Mouse (Mus musculus): Measurements from ENCODE around the gene Gse1. TPM values are rescaled to one million over a fixed set of nuclear protein-coding genes. Genes with fewer than 3 reads are reported as not detected.
A peak's percentile ranks its signal among the peaks of the same experiment; 100 is the strongest.

Gene Gse1
- total and polyA plus RNA-seq, 2 experiments from 2014 or later = 15.9 to 48.2 TPM

DNA sequence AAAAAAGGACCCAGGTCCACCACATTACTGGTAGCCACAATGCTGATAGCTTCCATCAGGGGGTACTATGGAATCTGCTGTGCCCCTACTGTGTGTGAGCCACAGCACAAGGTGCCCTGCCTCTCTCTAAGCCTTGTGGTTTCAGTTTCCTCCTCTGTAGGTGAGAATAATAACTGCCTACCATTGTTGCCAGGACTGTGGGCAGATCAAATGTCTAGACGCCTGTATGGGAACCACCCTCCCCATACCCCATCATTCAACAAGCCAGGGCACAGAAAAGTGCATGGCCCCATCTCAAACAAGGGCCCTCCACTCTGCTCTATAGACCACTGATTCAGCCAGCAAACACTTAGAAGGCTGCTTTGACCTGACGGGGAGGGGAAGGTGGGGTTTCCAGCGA, 168.5 kb downstream of the Gse1 start:
- Histone ChIP-seq H3K9ac (no peak overlapping the region), H3K4me2 (ENCODE audit: low read depth) (no peak overlapping the region), H3K9me3 (ENCODE audit: low read length) (no peaks in the 10 kb centered on the region), H3K27me3 (ENCODE audit: insufficient read depth, low read length) (no peaks in the 10 kb centered on the region), H3K27ac (ENCODE audit: low read depth, low read length) (no peak overlapping the region), H3K36me3 (ENCODE audit: insufficient read depth) (no peaks in the 10 kb centered on the region), H3K4me1 (ENCODE audit: insufficient read depth) (peaks cover 23% of the 10 kb centered on the region), H3K4me3 (ENCODE audit: low read depth, low read length) (no peak overlapping the region)
- WGBS = 58% methylated on average over 3 of the region's 3 CpGs
- ATAC-seq (no peak), DNase-seq (no peak)
- no peak for TF ChIP-seq CTCF (IDR thresholded peaks at IDR 0.05; ENCODE audit: low read depth)

GRCm38 (mm10) chr8:120397444-120398411, 169.5 kb downstream of the Gse1 start:
- 0 out of 2 replicates have a peak overlapping the region, but pooled peaks have one; percentile 1 for H3K9ac ChIP-seq
- WGBS = 34% methylated on average over 15 of the region's 15 CpGs
- H3K4me3 ChIP-seq (ENCODE audit: low read depth, low read length) = no peak overlapping the region
- H3K9me3 ChIP-seq (ENCODE audit: low read length) = no peaks in the 10 kb centered on the region
- no peaks in the 10 kb centered on the region for H3K27me3 ChIP-seq (ENCODE audit: insufficient read depth, low read length)
- H3K4me2 ChIP-seq (ENCODE audit: low read depth) = peak overlapping the region; percentile 27
- ATAC-seq (peak; percentile 79; the same call in 1 of the 2 replicates), DNase-seq (peak; percentile 66)
- no peak for TF ChIP-seq CTCF (IDR thresholded peaks at IDR 0.05; ENCODE audit: low read depth)
- peak overlapping the region; percentile 50 for H3K27ac ChIP-seq (ENCODE audit: low read depth, low read length)
- H3K36me3 ChIP-seq (ENCODE audit: insufficient read depth) = no peaks in the 10 kb centered on the region
- peaks cover 23% of the 10 kb centered on the region for H3K4me1 ChIP-seq (ENCODE audit: insufficient read depth)

- Histone ChIP-seq H3K4me3 (ENCODE audit: low read depth, low read length) (no peak overlapping the region), H3K27me3 (ENCODE audit: insufficient read depth, low read length) (no peaks in the 10 kb centered on the region), H3K4me1 (ENCODE audit: insufficient read depth) (peaks cover 17% of the 10 kb centered on the region), H3K36me3 (ENCODE audit: insufficient read depth) (no peaks in the 10 kb centered on the region), H3K9me3 (ENCODE audit: low read length) (no peaks in the 10 kb centered on the region), H3K4me2 (ENCODE audit: low read depth) (peak overlapping the region; percentile 35; the same call in 1 of the 2 replicates), H3K9ac (no peak overlapping the region), H3K27ac (ENCODE audit: low read depth, low read length) (0 out of 2 replicates have a peak overlapping the region, but pooled peaks have one; percentile 21)
- DNase-seq (peak; percentile 52), ATAC-seq (peak; percentile 58; the same call in 1 of the 2 replicates)
- 31% methylated on average over 33 of the region's 33 CpGs for WGBS
- TF ChIP-seq CTCF (IDR thresholded peaks at IDR 0.05; ENCODE audit: low read depth) = no peak
These were observed 171.1 kb downstream of the Gse1 start for GRCm38 (mm10) chr8:120399212-120399934.

DNA sequence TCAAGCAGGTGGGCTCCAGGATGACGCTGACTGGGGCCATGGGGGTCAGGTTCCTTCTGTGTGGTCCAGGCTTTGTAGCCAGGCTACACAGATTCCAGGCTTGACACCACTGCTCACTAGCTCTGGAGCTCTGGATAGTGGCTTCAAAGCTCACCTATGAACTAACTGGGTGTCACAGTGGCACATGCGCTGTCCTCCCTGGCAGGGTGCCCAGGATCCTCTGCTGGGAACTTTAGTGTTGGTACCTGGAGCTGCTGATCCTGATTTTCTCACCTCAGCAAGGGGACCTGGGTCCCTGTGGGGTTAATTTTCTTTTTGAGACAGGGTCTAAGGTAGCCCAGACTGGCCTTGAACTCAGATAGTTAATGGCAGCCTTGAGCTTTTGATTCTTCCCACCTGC, 173.0 kb downstream of the Gse1 start:
- no peak overlapping the region for H3K4me3 ChIP-seq (ENCODE audit: low read depth, low read length)
- 84% methylated on average over 2 of the region's 2 CpGs for WGBS

GRCm38 (mm10) chr8:120401712-120402111, 173.5 kb downstream of the Gse1 start:
- Histone ChIP-seq H3K4me2 (ENCODE audit: low read depth) (no peak overlapping the region), H3K4me3 (ENCODE audit: low read depth, low read length) (no peak overlapping the region), H3K27ac (ENCODE audit: low read depth, low read length) (no peak overlapping the region), H3K36me3 (ENCODE audit: insufficient read depth) (no peaks in the 10 kb centered on the region), H3K27me3 (ENCODE audit: insufficient read depth, low read length) (no peaks in the 10 kb centered on the region), H3K9me3 (ENCODE audit: low read length) (no peaks in the 10 kb centered on the region), H3K4me1 (ENCODE audit: insufficient read depth) (peaks cover 20% of the 10 kb centered on the region), H3K9ac (no peak overlapping the region)
- TF ChIP-seq CTCF (IDR thresholded peaks at IDR 0.05; ENCODE audit: low read depth) = no peak
- 85% methylated on average over 7 of the region's 7 CpGs for WGBS
- no peak for ATAC-seq
- DNase-seq = no peak

More for the DNA sequence above, 173.0 kb downstream of the Gse1 start:
- peaks cover 20% of the 10 kb centered on the region for H3K4me1 ChIP-seq (ENCODE audit: insufficient read depth)
- H3K4me2 ChIP-seq (ENCODE audit: low read depth) = no peak overlapping the region
- H3K27me3 ChIP-seq (ENCODE audit: insufficient read depth, low read length) = no peaks in the 10 kb centered on the region
- no peaks in the 10 kb centered on the region for H3K36me3 ChIP-seq (ENCODE audit: insufficient read depth)
- DNase-seq (no peak), ATAC-seq (no peak)
- no peak overlapping the region for H3K9ac ChIP-seq
- H3K27ac ChIP-seq (ENCODE audit: low read depth, low read length) = no peak overlapping the region
- no peaks in the 10 kb centered on the region for H3K9me3 ChIP-seq (ENCODE audit: low read length)
- TF ChIP-seq CTCF (IDR thresholded peaks at IDR 0.05; ENCODE audit: low read depth) = no peak

GRCm38 (mm10) chr8:120403606-120404269, 175.5 kb downstream of the Gse1 start:
- no peak for TF ChIP-seq CTCF (IDR thresholded peaks at IDR 0.05; ENCODE audit: low read depth)
- Histone ChIP-seq H3K9me3 (ENCODE audit: low read length) (no peaks in the 10 kb centered on the region), H3K27ac (ENCODE audit: low read depth, low read length) (no peak overlapping the region), H3K4me3 (ENCODE audit: low read depth, low read length) (no peak overlapping the region), H3K4me2 (ENCODE audit: low read depth) (no peak overlapping the region), H3K9ac (no peak overlapping the region), H3K4me1 (ENCODE audit: insufficient read depth) (peaks cover 7% of the 10 kb centered on the region; the same call in 1 of the 2 replicates), H3K27me3 (ENCODE audit: insufficient read depth, low read length) (no peaks in the 10 kb centered on the region), H3K36me3 (ENCODE audit: insufficient read depth) (no peaks in the 10 kb centered on the region)
- DNase-seq = no peak
- ATAC-seq = no peak
- WGBS = 79% methylated on average over 7 of the region's 7 CpGs
